Mouse (Mus musculus) forebrain, embryonic 10.5 days (tissue): ENCODE measurements around the gene Arhgap19. TPM values are rescaled to one million over a fixed set of nuclear protein-coding genes. Genes with fewer than 3 reads are reported as not detected.
A peak's percentile ranks its signal among the peaks of the same experiment; 100 is the strongest.
"Not testable (repeated sequence)": the region's sequence is repeated elsewhere in the genome, so short reads cannot be mapped to it uniquely, and the experiment has no call there.

Source experiments
- DNase-seq: peaks from one replicate; pipeline ENCODE4 v3.0.0-alpha.2; 2017; ENCODE audit warnings: low spot score; ENCODE audit errors: extremely low spot score
- H3K27ac ChIP-seq: fragments of 300-500 bp; sonication (generic); 2 replicates; pipeline ENCODE4 v1.5.1; 2016; ENCODE audit warnings: mild to moderate bottlenecking
- H3K27me3 ChIP-seq: fragments of 300-500 bp; sonication (generic); 2 replicates; pipeline ENCODE4 v1.6.1; 2016; ENCODE audit warnings: mild to moderate bottlenecking; ENCODE audit not compliant: poor library complexity, severe bottlenecking
- H3K36me3 ChIP-seq: fragments of 300-500 bp; sonication (generic); replicated peaks from 2 replicates; pipeline ENCODE4 v1.6.1; 2016; ENCODE audit warnings: mild to moderate bottlenecking, moderate library complexity
- H3K4me1 ChIP-seq: fragments of 300-500 bp; sonication (generic); 2 replicates; pipeline ENCODE4 v1.6.1; 2016
- H3K4me3 ChIP-seq: fragments of 300-500 bp; sonication (generic); 2 replicates; pipeline ENCODE4 v1.5.1; 2016; ENCODE audit warnings: mild to moderate bottlenecking, moderate library complexity
- H3K9me3 ChIP-seq: fragments of 300-500 bp; sonication (generic); 2 replicates; pipeline ENCODE4 v1.6.1; 2016; ENCODE audit warnings: mild to moderate bottlenecking, moderate library complexity
- WGBS: fragments of 180-500 bp; shearing (Covaris S2); methylation state at CpG from one replicate; pipeline ENCODE4 v1.1.7; 2016; 5-methylcytosine and 5-hydroxymethylcytosine counted together
- polyA plus RNA-seq: library from polyadenylated mRNA; unstranded; fragments of >200 nt; fragmentation: Nextera tagmentation; extraction: Ambion mirVana; gene quantifications from 2 replicates; pipeline ENCODE4 v1.2.1, GENCODE M21; 2016

Gene Arhgap19
- 49.7 and 50.9 TPM in 2 replicates for polyA plus RNA-seq

DNA sequence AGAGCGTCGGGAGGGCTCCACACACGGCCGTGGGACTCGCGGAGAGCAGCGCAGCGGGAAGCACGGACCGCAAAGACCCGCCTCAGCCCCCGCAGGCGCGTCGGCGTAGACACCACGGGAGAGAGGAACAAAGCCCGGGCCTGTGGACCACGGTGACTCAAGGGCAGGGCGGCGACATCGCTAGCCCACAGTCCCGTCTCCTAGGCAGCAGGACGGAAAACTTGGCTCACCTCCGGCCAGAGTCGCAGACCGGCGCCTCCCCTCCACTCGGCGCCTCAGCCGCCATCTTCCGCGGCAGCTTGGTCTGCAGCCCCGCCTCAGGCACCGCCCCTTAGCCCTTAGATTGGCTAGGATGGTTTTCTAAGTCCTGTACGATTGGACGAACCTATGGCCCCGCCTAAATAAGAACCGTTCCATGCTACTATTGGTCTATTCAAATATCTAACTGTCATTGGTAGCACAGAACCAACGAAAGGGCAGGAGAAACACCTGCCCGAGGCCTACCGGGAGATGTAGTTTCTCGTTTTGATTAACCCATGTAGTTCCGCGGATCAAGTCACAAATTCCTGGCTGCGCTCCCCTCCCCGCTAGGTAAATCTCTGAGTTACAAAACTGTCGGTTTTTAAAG, at the start of gene Arhgap19:
Gene Arhgap19 (minus strand): TSS at position 306 of the 628 bp plus-strand sequence.
- Histone ChIP-seq H3K4me1 (peaks cover 33% of the 10 kb centered on the region), H3K9me3 (peaks cover 12% of the 10 kb centered on the region), H3K4me3 (peak within 1 kb of the TSS; percentile 85), H3K36me3 (peaks cover 10% of the 10 kb centered on the region), H3K27ac (peak within 1 kb of the TSS; percentile 96), H3K27me3 (no peaks in the 10 kb centered on the region)
- WGBS = under 1% methylated on average over 48 of the region's 48 CpGs
- DNase-seq = peak; percentile 90

DNA sequence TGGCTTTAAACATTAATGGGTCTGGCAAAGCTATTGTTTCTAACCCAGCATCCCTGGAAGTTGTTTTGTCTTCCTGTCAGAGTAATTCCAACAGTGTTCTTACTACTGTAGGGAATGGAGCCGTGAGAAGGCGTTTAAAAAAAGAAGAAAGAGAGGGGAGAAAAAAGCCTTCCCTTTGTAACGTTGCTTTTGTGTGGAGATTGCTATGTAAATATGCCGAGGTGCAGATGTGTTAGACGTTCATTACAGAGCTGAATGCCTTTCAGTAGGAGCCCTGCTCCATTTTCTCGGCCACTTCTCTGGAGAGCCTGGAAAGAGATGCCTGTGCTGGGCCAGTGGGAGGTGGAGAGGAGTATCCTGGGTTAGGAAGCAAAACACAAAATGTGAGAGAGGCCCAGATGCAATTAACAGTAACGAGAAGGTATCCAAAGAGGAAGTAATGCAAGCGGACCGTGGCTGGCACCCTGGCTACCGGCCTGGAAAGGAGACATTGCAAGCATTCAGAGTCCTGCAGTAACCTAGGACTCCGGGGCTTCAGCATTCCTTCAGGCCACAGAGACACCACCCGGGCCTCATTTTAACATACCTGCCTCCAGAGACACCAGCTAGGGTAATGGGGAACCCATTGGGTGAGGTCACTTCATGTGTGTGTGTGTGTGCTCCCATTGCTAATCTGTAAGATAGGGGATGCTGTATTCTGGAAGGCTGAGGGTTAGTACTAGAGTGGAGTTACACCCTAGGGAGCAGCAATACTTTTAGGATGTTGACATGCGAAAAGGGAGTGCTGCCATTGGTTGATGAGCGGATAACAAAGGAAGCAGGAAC, 49.1 kb upstream of the Arhgap19 start:
- H3K4me1 ChIP-seq = peaks cover 43% of the 10 kb centered on the region
- H3K27me3 ChIP-seq = peaks cover 7% of the 10 kb centered on the region
- H3K9me3 ChIP-seq = peaks cover 3% of the 10 kb centered on the region; the same call in 1 of the 2 replicates
- H3K27ac ChIP-seq = peak overlapping the region; percentile 85
- 15% methylated on average over 14 of the region's 14 CpGs for WGBS
- H3K4me3 ChIP-seq = peak overlapping the region; percentile 39
- peak; percentile 42 for DNase-seq
- H3K36me3 ChIP-seq = no peaks in the 10 kb centered on the region

DNA sequence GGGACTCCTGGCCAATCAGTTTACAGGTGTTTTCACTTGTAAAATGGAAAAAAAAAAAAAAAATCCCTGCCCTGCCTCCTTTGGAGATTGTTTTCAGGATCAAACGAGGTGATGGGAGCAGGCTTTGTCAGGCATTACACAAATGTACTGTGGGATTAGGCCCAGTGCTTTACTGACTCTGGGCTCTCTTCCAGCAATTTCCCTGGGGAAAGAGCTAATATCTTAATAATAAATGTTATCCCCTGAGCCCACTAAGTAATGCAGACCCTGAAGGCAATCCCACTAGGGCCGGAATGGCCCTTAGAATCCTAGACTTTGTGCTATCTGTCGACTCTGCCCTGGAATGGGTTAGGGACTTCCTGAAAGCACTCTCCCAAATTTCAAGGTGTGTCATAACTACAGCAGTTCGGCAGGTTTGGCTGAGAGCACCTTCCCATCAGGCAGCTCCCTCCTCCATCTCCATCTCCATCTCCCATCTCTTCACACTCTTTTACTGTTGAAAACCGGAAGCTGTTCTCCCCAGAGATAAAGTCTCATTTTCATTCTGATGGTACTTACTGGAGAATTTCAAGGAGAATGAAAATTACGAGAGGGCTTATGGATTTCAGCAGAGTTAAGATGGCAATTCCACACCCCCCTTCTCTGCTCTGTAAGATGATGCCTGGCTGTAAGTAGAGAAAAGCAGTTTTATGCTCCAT, 48.3 kb upstream of the Arhgap19 start:
- H3K4me3 ChIP-seq = peak overlapping the region; percentile 39
- peak overlapping the region; percentile 85 for H3K27ac ChIP-seq
- DNase-seq = no peak
- peaks cover 12% of the 10 kb centered on the region for H3K27me3 ChIP-seq
- H3K4me1 ChIP-seq = peaks cover 47% of the 10 kb centered on the region
- peaks cover 3% of the 10 kb centered on the region; the same call in 1 of the 2 replicates for H3K9me3 ChIP-seq
- H3K36me3 ChIP-seq = no peaks in the 10 kb centered on the region
- 15% methylated on average over 6 of the region's 6 CpGs for WGBS

DNA sequence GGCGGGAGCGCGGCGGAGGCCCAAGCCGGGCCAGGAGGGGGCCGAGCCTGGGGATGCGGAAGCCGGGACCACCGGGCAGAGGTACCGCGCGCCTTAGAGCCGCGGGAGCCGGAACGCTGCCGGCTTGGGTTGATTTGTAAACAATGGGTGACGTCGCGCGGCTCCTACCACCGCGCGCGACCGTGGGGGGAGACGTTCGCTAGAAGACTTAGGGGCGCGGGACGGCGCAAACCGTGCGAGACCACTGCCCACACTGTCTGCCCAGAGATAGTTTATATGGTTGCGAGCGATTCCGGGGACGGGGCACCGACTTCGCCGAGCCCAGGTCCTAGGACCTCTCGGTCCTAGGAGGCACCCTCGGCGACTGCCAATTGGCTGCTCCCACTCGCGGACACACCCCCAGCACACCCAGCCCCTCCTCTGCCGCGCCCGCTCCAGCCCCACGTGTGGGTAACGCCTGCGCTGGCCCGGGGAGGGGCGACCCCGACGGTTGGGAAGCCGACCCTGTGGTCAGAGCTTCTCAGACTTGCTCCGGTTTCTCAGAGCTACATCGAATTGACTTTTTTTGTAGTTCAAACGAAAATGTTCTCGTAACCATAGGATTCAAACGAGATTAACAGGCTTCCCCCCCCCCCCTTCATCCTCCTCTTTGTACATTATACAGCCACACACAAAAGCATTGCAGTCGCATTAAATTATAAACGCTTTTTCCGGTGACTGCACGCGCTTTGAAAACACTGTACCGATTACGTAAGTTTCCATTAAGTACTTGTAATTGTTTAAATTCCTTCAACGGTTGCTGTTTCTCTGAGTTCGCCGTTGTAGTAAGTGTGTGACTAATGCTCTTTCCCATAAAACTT, 46.4 kb upstream of the Arhgap19 start, which contains the start of gene Frat2:
Gene Frat2 (minus strand): TSS at position 141 of the 860 bp plus-strand sequence.
- H3K4me3 ChIP-seq = peak within 1 kb of the TSS; percentile 83
- peaks cover 3% of the 10 kb centered on the region; the same call in 1 of the 2 replicates for H3K9me3 ChIP-seq
- H3K4me1 ChIP-seq = peaks cover 47% of the 10 kb centered on the region
- H3K27me3 ChIP-seq = peaks cover 14% of the 10 kb centered on the region
- DNase-seq = peak; percentile 94
- no peaks in the 10 kb centered on the region for H3K36me3 ChIP-seq
- peak within 1 kb of the TSS; percentile 97 for H3K27ac ChIP-seq
- WGBS = under 1% methylated on average over 72 of the region's 72 CpGs

DNA sequence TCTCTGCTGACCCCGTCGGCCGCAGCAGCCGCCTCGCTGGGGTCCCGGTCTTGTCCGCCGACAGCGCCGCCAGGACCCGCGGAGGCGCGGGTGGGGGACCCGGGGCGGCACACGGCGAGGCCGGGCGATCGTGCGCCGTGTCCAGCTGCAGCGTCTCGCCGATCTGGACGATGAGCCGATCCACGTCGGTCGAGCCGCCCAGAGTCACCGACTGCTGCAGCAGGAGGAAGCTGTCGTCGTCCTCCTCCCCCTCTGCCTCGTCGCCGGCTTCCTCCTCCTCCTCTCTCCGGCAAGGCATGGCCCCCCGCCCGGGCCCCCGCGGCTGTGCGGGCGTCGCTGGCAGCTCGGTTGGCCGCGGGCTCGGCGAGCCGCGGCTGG, 45.8 kb upstream of the Arhgap19 start:
- Histone ChIP-seq H3K4me3 (peak overlapping the region; percentile 83), H3K4me1 (peaks cover 47% of the 10 kb centered on the region), H3K27ac (peak overlapping the region; percentile 97), H3K27me3 (peaks cover 14% of the 10 kb centered on the region)
- WGBS = under 1% methylated on average over 50 of the region's 53 CpGs
- not testable (repeated sequence) for H3K9me3 ChIP-seq, H3K36me3 ChIP-seq
- peak; percentile 73 for DNase-seq

DNA sequence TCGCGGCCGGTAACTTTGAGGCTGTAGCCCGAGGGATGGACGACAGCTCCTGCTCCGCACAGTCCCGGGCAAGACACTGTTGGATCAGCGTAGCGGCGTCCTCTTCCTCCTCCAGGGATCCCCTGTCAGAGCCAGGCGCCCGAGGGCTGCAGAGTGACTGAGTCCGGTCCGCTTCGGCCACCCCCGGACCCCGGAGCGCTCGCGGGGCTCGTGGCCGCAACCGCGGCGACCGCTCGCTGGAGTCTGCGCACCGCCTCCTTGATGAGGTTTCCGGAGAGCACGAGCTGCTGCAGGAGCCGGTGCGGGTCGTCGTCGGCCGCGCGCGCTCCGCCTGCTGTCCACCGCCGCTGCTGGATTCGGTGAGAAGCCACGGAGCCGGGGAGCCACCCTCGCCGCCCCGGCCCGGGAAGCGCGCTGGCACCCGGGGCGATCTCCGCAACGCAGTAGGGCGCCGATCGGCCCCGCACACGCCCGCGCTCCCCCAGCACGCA, 45.3 kb upstream of the Arhgap19 start:
- under 1% methylated on average over 54 of the region's 64 CpGs for WGBS
- H3K36me3 ChIP-seq = no peaks in the 10 kb centered on the region
- H3K27me3 ChIP-seq = peaks cover 14% of the 10 kb centered on the region
- H3K9me3 ChIP-seq = no peaks in the 10 kb centered on the region
- peaks cover 47% of the 10 kb centered on the region for H3K4me1 ChIP-seq
- H3K27ac ChIP-seq = peak overlapping the region; percentile 97
- H3K4me3 ChIP-seq = peak overlapping the region; percentile 83
- peak; percentile 53 for DNase-seq

DNA sequence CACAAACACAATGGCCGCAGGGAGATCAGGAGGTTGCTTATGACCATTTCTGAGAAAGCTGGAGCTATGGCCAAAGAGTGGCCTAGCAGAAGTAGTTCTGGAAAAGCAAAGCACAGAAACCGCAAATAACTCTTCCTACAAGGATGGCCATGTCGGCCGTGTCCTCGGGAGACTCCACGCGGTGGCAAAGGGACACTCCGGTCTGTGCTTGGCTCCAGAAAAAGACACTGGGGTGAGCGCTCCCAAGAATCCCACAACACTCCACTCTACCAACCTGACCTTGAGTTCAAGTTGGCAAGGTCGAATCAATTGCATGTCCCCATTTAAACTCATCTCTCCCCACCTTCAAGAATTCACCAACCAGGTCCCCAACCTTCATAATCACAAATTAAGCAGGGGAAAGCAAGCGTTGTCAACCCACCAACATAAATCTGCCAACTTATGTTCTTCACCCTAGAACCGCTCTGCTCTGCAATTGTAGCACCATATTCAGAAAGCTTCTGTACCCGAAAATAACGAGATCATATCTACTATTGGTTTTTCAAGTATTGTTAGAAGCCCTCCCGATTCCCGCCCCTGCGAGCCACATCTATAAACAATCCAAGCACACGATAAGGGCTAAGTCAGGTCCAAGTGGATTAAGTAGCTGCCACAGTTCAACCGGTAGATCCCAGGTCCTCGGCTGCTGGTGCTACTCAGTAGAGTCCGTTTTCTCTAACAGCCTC, 44.7 kb upstream of the Arhgap19 start:
- H3K4me1 ChIP-seq = peaks cover 42% of the 10 kb centered on the region
- H3K36me3 ChIP-seq = no peaks in the 10 kb centered on the region
- peak; percentile 19 for DNase-seq
- no peaks in the 10 kb centered on the region for H3K9me3 ChIP-seq
- WGBS = 16% methylated on average over 21 of the region's 21 CpGs
- H3K4me3 ChIP-seq = peak overlapping the region; percentile 83
- peaks cover 14% of the 10 kb centered on the region for H3K27me3 ChIP-seq
- peak overlapping the region; percentile 97 for H3K27ac ChIP-seq

DNA sequence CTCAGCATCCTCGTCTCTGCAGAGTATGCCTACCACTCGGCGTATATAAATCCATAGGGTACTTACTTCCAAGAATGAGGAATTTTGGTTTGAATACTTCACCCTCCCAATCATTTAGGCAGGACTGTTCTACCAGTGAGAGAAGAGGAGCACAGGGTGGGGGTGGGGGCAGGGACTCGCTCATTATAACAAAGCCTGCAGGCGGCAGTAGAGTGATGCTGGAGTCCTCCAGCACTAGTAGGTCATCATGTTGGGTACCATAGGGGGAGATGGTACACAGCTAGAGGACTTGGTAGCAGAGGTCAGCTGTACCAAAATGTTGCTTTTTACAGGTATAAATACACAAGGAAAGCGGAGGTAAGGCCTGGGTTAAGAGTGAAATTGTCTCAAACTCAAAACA, 42.5 kb upstream of the Arhgap19 start:
- Histone ChIP-seq H3K4me1 (peaks cover 21% of the 10 kb centered on the region), H3K36me3 (no peaks in the 10 kb centered on the region), H3K27me3 (peaks cover 14% of the 10 kb centered on the region), H3K27ac (no peak overlapping the region), H3K9me3 (no peaks in the 10 kb centered on the region), H3K4me3 (no peak overlapping the region)
- no peak for DNase-seq
- WGBS = 86% methylated on average over 6 of the region's 6 CpGs

DNA sequence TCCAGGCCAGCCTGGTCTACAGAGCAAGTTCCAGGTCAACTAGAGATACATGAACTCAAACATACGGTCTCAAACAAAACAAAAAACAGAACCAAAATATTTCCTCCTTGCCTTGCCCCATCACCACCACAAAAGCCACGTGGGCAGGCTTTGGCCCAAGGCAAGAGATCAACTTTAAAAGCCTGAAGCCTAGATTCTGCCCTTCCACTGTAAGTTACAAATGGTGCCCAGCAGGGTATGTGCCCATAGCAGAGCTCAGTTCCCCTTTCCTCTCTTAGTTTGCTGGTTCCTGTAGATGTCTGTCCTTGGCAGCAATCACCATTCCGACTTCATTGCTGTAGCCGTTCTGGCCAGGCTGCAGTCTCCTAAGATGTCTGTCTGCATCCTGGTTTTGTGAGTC, 40.9 kb upstream of the Arhgap19 start:
- WGBS = 82% methylated on average over 4 of the region's 4 CpGs
- peaks cover 21% of the 10 kb centered on the region for H3K4me1 ChIP-seq
- H3K4me3 ChIP-seq = no peak overlapping the region
- DNase-seq = no peak
- no peaks in the 10 kb centered on the region for H3K36me3 ChIP-seq
- peaks cover 14% of the 10 kb centered on the region for H3K27me3 ChIP-seq
- H3K9me3 ChIP-seq = no peaks in the 10 kb centered on the region
- H3K27ac ChIP-seq = no peak overlapping the region

DNA sequence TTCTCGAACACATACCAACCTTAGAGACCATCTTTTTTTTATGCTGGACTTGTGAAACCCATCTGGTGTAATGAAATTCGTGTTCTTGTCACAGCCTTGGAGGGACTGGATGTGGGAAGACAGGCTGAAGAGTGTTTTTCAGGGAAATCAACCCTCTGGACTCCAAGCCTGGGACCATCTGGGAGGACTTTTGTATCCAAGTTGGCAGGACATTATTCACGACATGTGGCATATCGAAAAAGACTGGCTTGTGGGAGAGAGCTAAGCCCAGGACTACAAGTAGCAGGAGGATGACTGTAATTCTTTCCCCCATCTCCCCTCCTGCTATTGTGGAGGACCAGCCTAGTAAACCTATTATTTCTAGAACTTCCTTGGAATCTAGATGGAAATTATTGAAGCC, 40.3 kb upstream of the Arhgap19 start:
- Histone ChIP-seq H3K27ac (no peak overlapping the region), H3K4me1 (peaks cover 19% of the 10 kb centered on the region), H3K9me3 (no peaks in the 10 kb centered on the region), H3K4me3 (no peak overlapping the region), H3K36me3 (no peaks in the 10 kb centered on the region), H3K27me3 (peaks cover 14% of the 10 kb centered on the region)
- WGBS = 88% methylated on average over 4 of the region's 4 CpGs
- no peak for DNase-seq

DNA sequence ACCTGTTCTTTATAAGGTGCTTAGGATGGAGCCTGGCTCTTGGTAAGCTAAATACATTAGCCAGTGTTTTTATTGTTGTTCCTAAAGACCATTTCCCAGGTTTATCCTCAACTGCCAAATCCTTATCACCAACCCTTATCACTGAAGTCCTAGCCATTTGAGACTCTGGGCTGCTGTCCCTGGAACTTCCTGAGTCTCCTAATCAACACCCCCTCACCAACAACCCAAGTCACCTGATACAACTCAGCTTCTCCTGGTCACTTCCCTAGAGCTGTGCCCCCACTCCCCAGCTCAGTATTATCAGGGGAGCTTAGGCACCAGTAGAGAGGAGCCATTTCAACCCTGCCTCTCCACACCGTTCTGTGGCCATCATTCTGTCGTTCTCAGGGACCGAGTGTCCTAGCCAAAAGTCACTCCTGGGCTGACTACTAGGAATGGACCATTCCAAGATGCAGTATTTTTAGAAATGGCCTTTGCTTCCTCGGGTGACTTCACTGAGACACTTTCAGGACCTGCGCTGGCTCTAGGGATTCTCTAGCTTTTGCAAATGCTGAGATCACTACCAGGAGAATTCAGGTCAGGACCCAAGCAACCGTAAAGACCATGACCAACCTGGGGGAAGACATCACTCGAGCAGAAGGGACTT, 39.4 kb upstream of the Arhgap19 start:
- H3K9me3 ChIP-seq = no peaks in the 10 kb centered on the region
- H3K27ac ChIP-seq = no peak overlapping the region
- no peak overlapping the region for H3K4me3 ChIP-seq
- no peak for DNase-seq
- WGBS = 82% methylated on average over 7 of the region's 7 CpGs
- peaks cover 10% of the 10 kb centered on the region for H3K27me3 ChIP-seq
- H3K4me1 ChIP-seq = peaks cover 19% of the 10 kb centered on the region
- H3K36me3 ChIP-seq = no peaks in the 10 kb centered on the region
